Mouse (Mus musculus) ES-E14 (cell line): ENCODE measurements at regions not wholly inside any gene's neighbourhood (a gene's known extent, or its start where the extent isn't known, plus 50 kb on each side); places are given as distances from the start of the nearest gene placed in this dataset.

Experiments
- CHD2 ChIP-seq: IDR thresholded peaks from 2 replicates; pipeline ENCODE4 v1.6.1; 2014; ENCODE audit warnings: mild to moderate bottlenecking, low read depth, low read length, inconsistent platforms
- HCFC1 ChIP-seq: IDR thresholded peaks from 2 replicates; pipeline ENCODE4 v1.6.1; 2012; ENCODE audit warnings: low read length, inconsistent platforms, borderline replicate concordance; ENCODE audit not compliant: insufficient read depth
- MAFK ChIP-seq: IDR thresholded peaks from 2 replicates; pipeline ENCODE4 v1.6.1; 2014; ENCODE audit warnings: mild to moderate bottlenecking, low read depth, low read length, inconsistent platforms; ENCODE audit not compliant: insufficient read depth
- ZC3H11A ChIP-seq: IDR thresholded peaks from 2 replicates; pipeline ENCODE4 v1.6.1; 2012; ENCODE audit warnings: low read depth, mild to moderate bottlenecking, inconsistent platforms, low read length, borderline replicate concordance

GRCm38 (mm10) chr10:19207505-19207904 is 148.8 kb upstream of the Olig3 start:
- no peak for TF ChIP-seq CHD2
- TF ChIP-seq HCFC1 = no peak
- TF ChIP-seq MAFK = no peak
- TF ChIP-seq ZC3H11A = no peak
